Mouse (Mus musculus) ES-Bruce4 (cell line): ENCODE data around the gene Spsb1. TPM values are rescaled to one million over a fixed set of nuclear protein-coding genes. Genes with fewer than 3 reads are reported as not detected.

Source experiments
- H3K27ac ChIP-seq: 2 replicates; pipeline ENCODE4 v1.5.1; 2012; ENCODE audit warnings: low read length, inconsistent platforms; ENCODE audit not compliant: insufficient read depth
- H3K27me3 ChIP-seq: 2 replicates; pipeline ENCODE4 v1.6.1; 2012; ENCODE audit warnings: mild to moderate bottlenecking, low read length, inconsistent platforms; ENCODE audit not compliant: control insufficient read depth, poor library complexity, insufficient read depth, severe bottlenecking
- H3K36me3 ChIP-seq: 2 replicates; pipeline ENCODE4 v1.6.1; 2012; ENCODE audit warnings: inconsistent platforms, mild to moderate bottlenecking, low read length, moderate library complexity; ENCODE audit not compliant: control insufficient read depth, poor library complexity, insufficient read depth, severe bottlenecking
- H3K4me1 ChIP-seq: one replicate; pipeline ENCODE4 v1.8.1; 2011; ENCODE audit warnings: low read length; ENCODE audit not compliant: control insufficient read depth, insufficient read depth
- H3K4me3 ChIP-seq: 2 replicates; pipeline ENCODE4 v1.5.1; 2011; ENCODE audit warnings: low read depth, mild to moderate bottlenecking, low read length
- H3K9ac ChIP-seq: 2 replicates; pipeline ENCODE4 v1.6.1; 2012; ENCODE audit warnings: low read depth, mild to moderate bottlenecking, inconsistent platforms; ENCODE audit not compliant: poor library complexity, severe bottlenecking
- H3K9me3 ChIP-seq: replicated peaks from 2 replicates; pipeline ENCODE4 v1.6.1; 2012; ENCODE audit warnings: mild to moderate bottlenecking, low read length, inconsistent platforms; ENCODE audit not compliant: control insufficient read depth, poor library complexity, insufficient read depth, severe bottlenecking
- CTCF ChIP-seq: IDR thresholded peaks from one replicate; pipeline ENCODE4 v1.8.1; 2011; ENCODE audit warnings: low read depth, low read length
- EP300 ChIP-seq: IDR thresholded peaks from 2 replicates; pipeline ENCODE4 v1.6.1; 2011; ENCODE audit warnings: low read depth, low read length; ENCODE audit not compliant: insufficient read depth
- POLR2A ChIP-seq: IDR thresholded peaks from one replicate; pipeline ENCODE4 v1.8.1; 2011; ENCODE audit warnings: low read length; ENCODE audit not compliant: insufficient read depth
- polyA plus RNA-seq: library from polyadenylated mRNA; stranded (reverse); fragments of >200 nt; gene quantifications from 2 replicates; pipeline ENCODE4 v1.2.4, GENCODE M21; 2011; ENCODE audit warnings: low read depth; ENCODE audit not compliant: missing spikeins, insufficient read depth, insufficient read length

Gene Spsb1
- polyA plus RNA-seq, 1 experiment: 28.1 TPM

- no peaks in the 10 kb centered on the region for H3K27me3 ChIP-seq
- TF ChIP-seq EP300: no peak
- no peak for TF ChIP-seq CTCF
- no peak for TF ChIP-seq POLR2A
- no peak overlapping the region for H3K4me3 ChIP-seq
- no peaks in the 10 kb centered on the region for H3K4me1 ChIP-seq
- no peaks in the 10 kb centered on the region for H3K9me3 ChIP-seq
- H3K27ac ChIP-seq: no peak overlapping the region
- H3K36me3 ChIP-seq: no peaks in the 10 kb centered on the region
- no peak overlapping the region for H3K9ac ChIP-seq
Measured at GRCm38 (mm10) chr4:149879980-149880379, 74.9 kb downstream of the Spsb1 start.

- H3K9me3 ChIP-seq: no peaks in the 10 kb centered on the region
- H3K9ac ChIP-seq: no peak overlapping the region
- no peaks in the 10 kb centered on the region for H3K27me3 ChIP-seq
- TF ChIP-seq CTCF: no peak
- TF ChIP-seq POLR2A: no peak
- no peak for TF ChIP-seq EP300
- no peak overlapping the region for H3K4me3 ChIP-seq
- H3K4me1 ChIP-seq: no peaks in the 10 kb centered on the region
- no peaks in the 10 kb centered on the region for H3K36me3 ChIP-seq
- H3K27ac ChIP-seq: no peak overlapping the region
Measured at GRCm38 (mm10) chr4:149878021-149878449, 76.8 kb downstream of the Spsb1 start.

GRCm38 (mm10) chr4:149877202-149877601 lies 77.6 kb downstream of the Spsb1 start:
- H3K9ac ChIP-seq: no peak overlapping the region
- no peaks in the 10 kb centered on the region for H3K27me3 ChIP-seq
- H3K36me3 ChIP-seq: no peaks in the 10 kb centered on the region
- no peaks in the 10 kb centered on the region for H3K4me1 ChIP-seq
- no peak overlapping the region for H3K27ac ChIP-seq
- H3K4me3 ChIP-seq: no peak overlapping the region
- TF ChIP-seq EP300 (no peak), CTCF (no peak), POLR2A (no peak)
- no peaks in the 10 kb centered on the region for H3K9me3 ChIP-seq

- Histone ChIP-seq H3K27me3 (no peaks in the 10 kb centered on the region), H3K36me3 (no peaks in the 10 kb centered on the region), H3K9me3 (no peaks in the 10 kb centered on the region), H3K4me1 (no peaks in the 10 kb centered on the region), H3K9ac (no peak overlapping the region), H3K4me3 (no peak overlapping the region), H3K27ac (no peak overlapping the region)
- TF ChIP-seq POLR2A (no peak), CTCF (no peak), EP300 (no peak)
Measured at GRCm38 (mm10) chr4:149876761-149877160, 78.1 kb downstream of the Spsb1 start.

- Histone ChIP-seq H3K27me3 (no peaks in the 10 kb centered on the region), H3K36me3 (no peaks in the 10 kb centered on the region), H3K9ac (no peak overlapping the region), H3K4me3 (no peak overlapping the region), H3K27ac (no peak overlapping the region), H3K4me1 (no peaks in the 10 kb centered on the region), H3K9me3 (no peaks in the 10 kb centered on the region)
- no peak for TF ChIP-seq POLR2A
- TF ChIP-seq CTCF: no peak
- TF ChIP-seq EP300: no peak
Measured at GRCm38 (mm10) chr4:149875986-149876501, 78.8 kb downstream of the Spsb1 start.

GRCm38 (mm10) chr4:149875296-149875695 lies 79.5 kb downstream of the Spsb1 start:
- Histone ChIP-seq H3K9ac (no peak overlapping the region), H3K36me3 (no peaks in the 10 kb centered on the region), H3K4me1 (no peaks in the 10 kb centered on the region), H3K27me3 (no peaks in the 10 kb centered on the region), H3K9me3 (no peaks in the 10 kb centered on the region), H3K27ac (no peak overlapping the region), H3K4me3 (no peak overlapping the region)
- no peak for TF ChIP-seq POLR2A
